Mouse (Mus musculus) layer of hippocampus, adult 8-10 months (tissue): ENCODE data around the gene Snx27. TPM values are rescaled to one million over a fixed set of nuclear protein-coding genes. Genes with fewer than 3 reads are reported as not detected.

Experiments used
- DNase-seq, 2 experiments: peaks; one replicate each; pipeline ENCODE4 v3.0.0; 2022; ENCODE audit warnings: low spot score in 2 of 2
- total RNA-seq, 4 experiments: library from RNA; stranded (reverse); gene quantifications; 2 replicates each; pipeline ENCODE4 v1.2.4; 2022

Gene Snx27
- total RNA-seq, 4 experiments from 2014 or later: 93.8 to 123 (median 108) TPM

DNA sequence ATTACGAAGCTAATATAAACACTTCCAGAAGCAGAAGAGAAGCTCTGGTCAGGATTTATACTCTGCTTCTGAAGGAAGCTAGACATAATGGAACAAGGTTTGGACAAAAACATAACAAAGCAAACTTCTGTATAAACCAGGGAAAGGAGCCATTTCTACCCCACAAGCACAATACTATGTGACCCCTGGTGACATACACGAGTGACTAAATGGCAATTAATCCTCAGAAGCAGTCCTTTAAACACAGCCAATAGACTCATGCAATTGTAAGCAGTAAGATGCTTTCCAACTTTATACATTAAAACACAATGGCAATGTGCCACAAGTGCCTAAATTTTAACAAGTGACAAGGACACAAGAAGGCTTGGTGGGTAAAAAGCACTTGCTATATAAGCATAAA, 15.3 kb downstream of the Snx27 start:
- no peak for DNase-seq

GRCm38 (mm10) chr3:94565557-94565956, 17.0 kb downstream of the Snx27 start:
- DNase-seq: no peak

GRCm38 (mm10) chr3:94565127-94565526, 17.4 kb downstream of the Snx27 start:
- DNase-seq: no peak

DNA sequence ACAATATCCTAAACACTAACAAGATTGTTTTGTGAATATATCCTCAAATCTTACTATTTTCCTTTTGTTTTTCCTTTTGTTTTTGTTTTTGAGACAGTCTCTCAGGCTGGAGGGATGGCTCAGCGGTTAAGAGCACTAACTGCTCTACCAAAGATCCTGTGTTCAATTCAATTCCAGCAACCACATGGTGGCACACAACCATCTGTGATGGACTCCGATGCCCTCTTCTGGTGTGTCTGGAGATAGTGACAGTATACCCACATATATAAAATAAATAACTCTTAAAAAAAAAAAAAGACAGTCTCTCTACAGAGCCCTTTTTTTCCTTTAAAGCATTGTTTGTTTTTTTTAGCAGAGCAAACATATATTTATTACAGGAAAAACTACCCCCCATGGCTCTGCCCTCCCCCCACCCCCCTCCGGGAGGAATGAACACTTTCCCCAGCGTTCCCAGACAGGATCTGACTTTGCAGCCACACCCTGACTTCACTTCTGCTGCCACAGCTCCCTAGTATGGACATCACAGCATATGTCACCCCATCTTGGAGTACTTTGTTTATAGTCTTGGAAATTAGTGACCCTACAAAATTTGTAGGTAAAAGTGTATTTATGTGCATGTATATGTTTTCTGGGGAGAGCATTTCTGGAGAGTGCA, 18.0 kb downstream of the Snx27 start:
- DNase-seq: no peak

GRCm38 (mm10) chr3:94563163-94563562, 19.4 kb downstream of the Snx27 start:
- no peak for DNase-seq

GRCm38 (mm10) chr3:94559931-94560429, 22.5 kb downstream of the Snx27 start:
- no peak for DNase-seq

GRCm38 (mm10) chr3:94549041-94549440, 33.5 kb downstream of the Snx27 start:
- no peak for DNase-seq

DNA sequence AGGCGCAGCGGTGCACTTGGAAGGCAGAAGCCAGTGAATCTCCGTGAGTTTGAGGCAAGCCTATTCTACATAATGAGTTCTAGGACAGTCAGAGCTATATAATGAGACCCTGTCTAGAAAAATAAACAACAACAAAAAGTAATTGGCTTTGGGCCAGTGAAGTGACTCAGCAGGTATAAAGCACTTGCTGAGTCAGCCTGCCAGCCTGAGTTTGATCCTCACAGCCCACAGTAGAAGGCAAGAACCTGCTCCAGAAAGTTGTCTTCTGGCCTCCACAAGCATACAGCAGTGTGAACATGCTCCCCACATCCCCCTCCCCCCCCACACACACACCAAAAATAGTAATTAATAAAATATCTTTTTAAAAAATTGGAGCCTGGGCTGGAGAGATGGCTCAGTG, 45.3 kb downstream of the Snx27 start:
- DNase-seq: no peak

DNA sequence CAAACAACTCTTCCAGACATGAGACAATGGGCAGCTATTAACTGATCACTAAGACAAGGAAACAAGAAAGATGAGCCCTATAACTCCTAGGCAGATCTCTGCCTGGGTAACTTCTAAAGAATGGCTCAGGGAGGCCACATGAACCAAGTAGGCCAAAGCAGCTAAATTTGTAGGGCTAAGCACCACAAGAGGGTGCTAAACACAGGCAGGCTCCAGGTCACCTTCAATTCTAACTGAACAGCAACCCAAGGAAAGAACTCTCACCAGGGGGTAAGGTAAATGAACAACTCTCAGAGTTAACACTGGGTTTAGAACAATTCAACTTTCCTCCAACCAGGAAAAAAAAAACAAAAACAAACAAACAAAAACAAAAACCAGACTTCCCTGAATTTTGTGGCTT, 48.5 kb downstream of the Snx27 start:
- peak in 1 of 2 experiments; percentile 13 for DNase-seq

DNA sequence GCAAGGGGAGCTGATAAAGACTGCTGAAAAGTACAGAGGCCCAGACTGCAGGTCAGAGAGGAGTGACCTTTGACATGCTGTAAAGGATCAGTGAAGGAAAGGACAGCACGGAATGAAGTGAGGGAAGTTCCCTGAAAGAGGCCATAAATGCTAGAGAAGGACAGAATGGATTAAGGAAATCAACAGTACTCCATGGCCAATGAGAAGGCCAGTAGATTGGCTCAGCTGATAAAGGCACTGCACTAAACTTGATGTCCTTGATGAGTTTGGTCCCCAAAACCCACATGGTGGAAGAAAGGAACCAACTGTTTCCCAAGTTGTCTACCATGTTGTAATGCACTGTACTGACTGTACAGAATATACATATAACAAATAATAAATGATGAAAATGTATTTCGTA, 55.8 kb downstream of the Snx27 start:
- no peak for DNase-seq

- no peak for DNase-seq
Observed at GRCm38 (mm10) chr3:94506664-94507063, 75.9 kb downstream of the Snx27 start.

DNA sequence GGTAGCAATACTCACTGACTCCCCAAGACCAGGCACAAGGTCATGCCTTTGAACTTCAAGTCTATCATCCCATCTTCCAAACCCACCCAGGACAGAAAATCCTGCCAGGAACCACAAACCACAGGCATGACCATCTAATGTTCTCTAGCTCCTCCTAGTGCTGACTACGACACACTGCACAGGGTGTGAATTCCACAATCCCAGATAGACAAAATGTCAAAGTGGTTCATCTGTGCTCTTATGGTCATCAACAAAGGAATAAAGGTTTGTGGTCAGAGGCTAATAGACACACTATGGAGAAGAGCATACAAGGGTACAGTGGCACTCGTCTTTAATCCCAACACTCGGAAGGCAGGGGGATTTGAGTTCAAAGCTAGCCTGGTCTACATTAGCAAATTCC, 80.3 kb downstream of the Snx27 start:
- peak in 1 of 2 experiments; percentile 28 for DNase-seq

- no peak for DNase-seq
Observed at GRCm38 (mm10) chr3:94497162-94497561, 85.4 kb downstream of the Snx27 start.

- DNase-seq: no peak
Observed at GRCm38 (mm10) chr3:94487581-94487980, 94.9 kb downstream of the Snx27 start.

- DNase-seq: no peak
Observed at GRCm38 (mm10) chr3:94485922-94486321, 96.6 kb downstream of the Snx27 start.

GRCm38 (mm10) chr3:94483790-94484439, 98.6 kb downstream of the Snx27 start:
- peak; percentile 96 for DNase-seq

DNA sequence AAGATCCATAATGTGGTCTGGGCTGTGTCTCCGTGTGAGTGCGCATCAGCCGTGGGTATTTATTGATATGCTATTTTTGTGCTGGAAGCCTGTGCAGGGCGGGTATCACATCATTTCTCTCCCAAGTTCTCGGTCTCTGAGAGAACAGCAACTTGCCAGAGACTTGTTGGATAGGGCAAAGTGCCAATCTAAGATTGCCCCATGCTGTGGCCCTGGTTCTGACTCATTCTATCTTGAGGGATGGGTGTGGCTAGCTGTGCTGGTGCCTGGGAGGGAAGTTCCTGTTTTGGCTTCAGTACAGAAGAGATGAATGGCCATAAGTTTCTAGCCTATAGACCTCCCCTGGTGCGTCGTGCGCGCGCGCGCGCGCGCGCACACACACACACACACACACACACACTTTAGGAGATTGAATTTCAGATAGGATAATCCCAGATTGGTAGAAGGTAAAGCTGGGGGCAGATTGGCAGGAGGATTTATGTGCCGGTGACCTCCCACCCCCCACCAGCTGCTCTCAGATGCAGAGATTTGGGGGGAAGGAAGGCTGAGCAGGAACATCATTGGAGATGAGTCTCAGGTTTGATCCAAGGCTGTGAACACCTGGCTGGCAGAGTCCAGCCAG, 99.6 kb downstream of the Snx27 start:
- no peak for DNase-seq

DNA sequence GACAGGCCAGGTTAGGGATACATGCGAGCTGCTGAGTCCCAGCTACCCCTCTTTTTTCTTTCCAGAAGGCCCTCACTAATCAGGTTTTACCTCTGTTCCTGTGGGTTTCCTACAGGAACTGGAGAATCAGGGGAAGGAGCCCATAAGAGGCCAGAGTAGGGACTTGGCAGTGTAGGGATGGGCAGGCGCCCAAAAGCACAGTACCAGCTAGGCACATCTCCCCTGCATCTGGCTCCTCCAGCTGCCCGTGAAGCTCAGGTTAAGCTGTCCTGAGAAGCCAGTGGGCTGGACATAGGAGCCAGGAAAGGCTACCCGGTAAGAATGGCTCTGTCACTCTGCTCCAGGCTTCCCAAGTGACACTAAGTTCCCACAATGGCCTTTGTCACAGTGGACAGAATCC, 101.1 kb downstream of the Snx27 start:
- DNase-seq: no peak

- DNase-seq: no peak
Observed at GRCm38 (mm10) chr3:94480291-94480884, 102.1 kb downstream of the Snx27 start, which contains the start of gene Riiad1. Gene Riiad1, minus strand, starts transcription at chr3:94480341.

DNA sequence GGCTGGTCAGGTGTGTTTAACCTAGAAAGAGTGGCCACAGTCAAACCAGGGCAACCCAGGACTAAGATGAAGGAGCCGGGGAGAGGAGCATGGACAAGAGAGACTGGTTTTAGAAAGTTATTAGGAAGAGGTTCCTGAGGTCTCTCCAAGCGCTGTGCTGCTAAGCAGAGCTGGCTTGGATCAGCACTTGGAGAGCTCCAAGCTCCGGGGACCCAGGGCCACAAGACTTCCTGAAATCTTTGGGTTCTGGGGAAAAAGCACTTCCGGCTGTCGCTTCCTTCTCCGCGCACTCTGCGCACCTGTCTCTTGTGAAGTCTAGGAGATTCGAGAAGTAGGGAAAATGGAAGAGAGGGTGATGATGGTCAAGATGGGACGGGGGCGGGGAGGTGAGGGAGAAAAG, 103.0 kb downstream of the Snx27 start:
- DNase-seq: no peak

- DNase-seq: no peak
Observed at GRCm38 (mm10) chr3:94478591-94479169, 103.8 kb downstream of the Snx27 start.

- peak; percentile 66 to 84 for DNase-seq
Observed at GRCm38 (mm10) chr3:94477981-94478422, 104.5 kb downstream of the Snx27 start, which contains the start of gene Celf3. Gene Celf3, plus strand, starts transcription at chr3:94478295.
